Mouse (Mus musculus) stomach, postnatal 0 days (tissue): ENCODE measurements around the gene Ccr4. TPM values are rescaled to one million over a fixed set of nuclear protein-coding genes. Genes with fewer than 3 reads are reported as not detected.

Source experiments
- ATAC-seq: fragments of 200-750 bp; cut with Nextera tagmentation; 2 replicates; pipeline ENCODE4 v1.8.0; 2017; ENCODE audit not compliant: low FRiP score, low TSS enrichment
- DNase-seq: peaks from one replicate; pipeline ENCODE4 v3.0.0-alpha.2; 2016; ENCODE audit warnings: low spot score
- H3K27ac ChIP-seq: fragments of 300-500 bp; sonication (generic); replicated peaks from 2 replicates; pipeline ENCODE4 v1.5.1; 2014; ENCODE audit warnings: mild to moderate bottlenecking, control low read depth
- H3K27me3 ChIP-seq: fragments of 300-500 bp; sonication (generic); 2 replicates; pipeline ENCODE4 v1.6.1; 2014; ENCODE audit warnings: low read length; ENCODE audit not compliant: control insufficient read depth, insufficient read depth
- H3K36me3 ChIP-seq: fragments of 300-500 bp; sonication (generic); 2 replicates; pipeline ENCODE4 v1.6.1; 2014; ENCODE audit warnings: low read length, mixed read lengths; ENCODE audit not compliant: control insufficient read depth, insufficient read depth
- H3K4me1 ChIP-seq: fragments of 300-500 bp; sonication (generic); replicated peaks from 2 replicates; pipeline ENCODE4 v1.6.1; 2014; ENCODE audit warnings: antibody characterized with exemption; ENCODE audit not compliant: control insufficient read depth, insufficient read depth
- H3K4me2 ChIP-seq: fragments of 300-500 bp; sonication (generic); replicated peaks from 2 replicates; pipeline ENCODE4 v1.6.1; 2014; ENCODE audit warnings: low read depth, mild to moderate bottlenecking, control low read depth, moderate library complexity
- H3K4me3 ChIP-seq: fragments of 300-500 bp; sonication (generic); 2 replicates; pipeline ENCODE4 v1.5.1; 2014; ENCODE audit warnings: low read depth, low read length, control low read depth
- H3K9ac ChIP-seq: fragments of 300-500 bp; sonication (generic); 2 replicates; pipeline ENCODE4 v1.6.1; 2014; ENCODE audit warnings: mild to moderate bottlenecking, low read length, control low read depth, mixed read lengths
- H3K9me3 ChIP-seq: fragments of 300-500 bp; sonication (generic); 2 replicates; pipeline ENCODE4 v1.6.1; 2016; ENCODE audit warnings: low read length; ENCODE audit not compliant: control insufficient read depth
- CTCF ChIP-seq: IDR thresholded peaks from 2 replicates; pipeline ENCODE4 v1.5.1; 2016; ENCODE audit warnings: antibody characterized with exemption, low read depth, mild to moderate bottlenecking, moderate library complexity
- EP300 ChIP-seq: optimal IDR thresholded peaks from 2 replicates; pipeline ENCODE3; 2016; ENCODE audit warnings: antibody characterized with exemption
- WGBS: fragments of 180-500 bp; shearing (Covaris S2); extraction: QIAGEN DNeasy Blood & Tissue Kit; methylation state at CpG from one replicate; pipeline ENCODE4 v1.1.7; 2014; 5-methylcytosine and 5-hydroxymethylcytosine counted together
- polyA plus RNA-seq: library from polyadenylated mRNA; unstranded; fragments of >200 nt; fragmentation: Nextera tagmentation; extraction: Ambion mirVana; gene quantifications from 2 replicates; pipeline ENCODE4 v1.2.1, GENCODE M21; 2015

Gene Ccr4
- polyA plus RNA-seq, 1 experiment from 2014 or later: not detected

DNA sequence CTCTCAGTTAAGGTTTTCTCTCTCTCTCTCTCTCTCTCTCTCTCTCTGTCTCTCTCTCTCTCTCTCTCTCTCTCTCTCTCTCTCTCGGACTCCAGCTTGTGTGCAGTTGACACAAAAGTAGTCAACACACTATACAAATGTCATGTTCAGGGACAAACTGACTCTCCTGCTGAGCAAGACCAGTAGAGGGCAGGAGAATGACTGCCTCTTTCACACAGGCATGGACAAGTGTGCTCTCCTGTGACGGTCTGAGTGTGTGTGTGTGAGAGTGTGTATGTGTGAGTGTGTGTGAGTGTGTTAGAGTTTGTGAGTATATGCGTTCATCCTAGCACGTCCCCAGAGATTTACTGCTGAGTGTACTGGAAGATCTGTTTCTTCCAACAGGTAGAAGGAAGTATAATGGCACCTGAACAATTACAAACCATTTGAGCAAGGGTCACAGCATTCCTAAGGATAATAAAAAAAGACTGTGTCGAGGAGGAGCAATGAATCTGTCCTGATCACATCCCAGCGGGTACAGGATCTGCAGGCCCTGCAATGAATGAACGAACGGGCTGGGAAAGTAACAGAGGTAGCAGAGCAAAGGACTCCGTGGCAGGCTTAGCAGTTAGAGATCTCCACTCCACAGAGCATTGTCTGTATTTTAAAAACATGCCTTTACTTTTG is 14.2 kb upstream of the Ccr4 start:
- no peaks in the 10 kb centered on the region for H3K27me3 ChIP-seq
- H3K9ac ChIP-seq: no peak overlapping the region
- H3K4me2 ChIP-seq: no peak overlapping the region
- no peaks in the 10 kb centered on the region for H3K36me3 ChIP-seq
- H3K4me1 ChIP-seq: no peaks in the 10 kb centered on the region
- no peak for ATAC-seq
- TF ChIP-seq EP300 (no peak), CTCF (peak; percentile 63)
- DNase-seq: no peak
- 56% methylated on average over 9 of the region's 9 CpGs for WGBS
- H3K27ac ChIP-seq: no peak overlapping the region
- no peaks in the 10 kb centered on the region for H3K9me3 ChIP-seq
- no peak overlapping the region for H3K4me3 ChIP-seq

DNA sequence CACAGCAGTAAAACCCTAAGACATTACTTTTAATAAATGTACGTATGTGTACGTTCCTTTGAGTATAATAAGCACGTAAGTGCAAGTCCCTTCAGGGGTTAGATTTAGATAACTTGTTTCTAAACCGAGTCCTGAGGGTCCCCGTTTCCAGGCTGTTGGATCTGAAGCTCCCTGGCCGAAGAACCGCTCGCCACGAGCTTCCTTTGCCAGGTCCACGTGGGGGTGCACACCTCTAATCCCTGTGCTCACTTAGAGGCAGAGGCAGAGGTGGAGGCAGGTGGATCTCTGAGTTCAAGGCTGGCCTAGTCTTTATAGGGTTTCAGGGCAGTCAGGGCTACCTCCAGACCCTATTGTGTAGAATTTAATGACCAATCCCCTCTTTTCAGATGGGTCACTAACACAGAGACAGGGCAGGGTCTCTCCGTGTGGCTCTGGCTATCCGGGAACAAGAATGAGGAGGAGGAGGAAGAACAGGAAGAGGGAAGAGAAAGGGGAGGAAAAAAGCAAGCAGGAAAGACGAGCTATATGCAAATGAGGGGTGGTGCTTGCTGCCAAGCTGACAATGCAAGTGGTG is 13.3 kb upstream of the Ccr4 start:
- 74% methylated on average over 13 of the region's 13 CpGs for WGBS
- ATAC-seq (no peak), DNase-seq (no peak)
- H3K36me3 ChIP-seq: 0 out of 2 replicates have a peak, but pooled peaks cover 2% of the 10 kb centered on the region
- no peak overlapping the region for H3K4me2 ChIP-seq
- no peaks in the 10 kb centered on the region for H3K27me3 ChIP-seq
- H3K27ac ChIP-seq: no peak overlapping the region
- no peaks in the 10 kb centered on the region for H3K4me1 ChIP-seq
- H3K9ac ChIP-seq: no peak overlapping the region
- TF ChIP-seq CTCF: no peak
- no peak for TF ChIP-seq EP300
- peaks cover 7% of the 10 kb centered on the region for H3K9me3 ChIP-seq
- H3K4me3 ChIP-seq: no peak overlapping the region

DNA sequence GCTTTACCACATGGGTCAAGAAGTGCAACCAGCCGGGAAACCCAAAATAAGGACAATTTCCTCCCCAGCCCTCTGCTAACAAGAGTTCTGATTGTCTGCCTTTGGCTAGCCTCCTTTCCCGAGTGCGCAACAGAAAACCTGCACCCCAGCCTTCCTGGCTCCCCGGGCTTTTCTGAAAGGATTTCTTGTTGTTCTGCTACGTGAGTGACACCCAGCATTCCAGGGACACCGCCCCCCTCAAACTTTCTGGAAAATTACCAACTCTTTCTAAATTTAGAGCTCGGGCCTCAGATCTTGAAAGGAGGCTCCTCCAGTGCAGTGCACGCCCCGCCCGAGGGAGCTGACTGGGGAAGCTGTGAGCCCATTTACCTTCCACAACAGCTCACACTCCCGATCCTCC is 10.6 kb upstream of the Ccr4 start, which contains the start of gene C130032M10Rik:
TSS of gene C130032M10Rik (plus strand) at position 334 of the 400 bp plus-strand sequence.
- no peak within 1 kb of the TSS for H3K9ac ChIP-seq
- no peak within 1 kb of the TSS for H3K4me2 ChIP-seq
- no peak for ATAC-seq
- 58% methylated on average over 11 of the region's 11 CpGs for WGBS
- H3K4me3 ChIP-seq: no peak within 1 kb of the TSS
- H3K27me3 ChIP-seq: no peaks in the 10 kb centered on the region
- H3K27ac ChIP-seq: no peak within 1 kb of the TSS
- TF ChIP-seq CTCF (no peak), EP300 (no peak)
- H3K9me3 ChIP-seq: peaks cover 11% of the 10 kb centered on the region
- H3K36me3 ChIP-seq: 0 out of 2 replicates have a peak, but pooled peaks cover 4% of the 10 kb centered on the region
- no peaks in the 10 kb centered on the region for H3K4me1 ChIP-seq
- no peak for DNase-seq

DNA sequence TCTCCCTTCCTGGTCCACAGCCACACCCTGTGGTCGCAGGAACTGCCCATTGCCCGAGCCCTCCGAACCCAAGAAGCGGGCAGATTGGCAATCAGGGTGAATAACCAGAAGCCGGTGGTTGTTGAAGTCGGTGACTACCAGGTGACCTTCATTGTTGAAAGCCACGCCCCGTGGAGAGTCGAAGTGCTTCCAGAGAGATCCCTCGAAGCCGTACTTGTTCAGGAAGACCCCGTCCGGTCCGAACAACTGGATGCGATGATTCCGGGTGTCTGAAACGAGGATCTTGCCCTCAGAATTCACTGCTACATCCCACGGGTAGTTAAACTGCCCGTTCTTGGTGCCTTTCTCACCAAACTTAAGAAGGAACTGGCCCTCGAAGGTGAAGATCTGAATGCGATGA is 8.1 kb upstream of the Ccr4 start:
- no peak overlapping the region for H3K27ac ChIP-seq
- no peak for DNase-seq
- WGBS: 98% methylated on average over 21 of the region's 21 CpGs

DNA sequence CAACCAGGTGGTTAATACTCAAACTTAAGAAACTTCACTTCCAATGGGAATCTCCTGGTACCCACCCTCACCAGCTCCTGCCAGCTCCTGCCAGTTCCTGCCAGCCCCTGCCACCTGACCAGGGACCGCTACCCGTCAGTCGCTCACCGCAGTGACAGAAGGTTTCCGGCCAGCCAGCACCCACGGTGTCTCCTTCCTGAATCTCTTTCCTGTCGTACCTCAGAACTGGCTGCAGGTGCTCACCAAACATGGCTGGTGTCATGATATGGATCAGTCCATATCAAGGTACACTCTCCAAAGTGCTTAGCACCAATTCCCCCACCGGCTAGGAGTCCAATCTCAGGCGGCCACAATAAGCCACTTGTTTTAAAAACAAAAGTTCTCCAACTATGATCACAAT is 5.1 kb upstream of the Ccr4 start:
- Histone ChIP-seq H3K27ac (no peak overlapping the region), H3K4me2 (no peak overlapping the region), H3K9ac (no peak overlapping the region), H3K36me3 (0 out of 2 replicates have a peak, but pooled peaks cover 4% of the 10 kb centered on the region), H3K9me3 (peaks cover 11% of the 10 kb centered on the region), H3K4me1 (no peaks in the 10 kb centered on the region), H3K4me3 (no peak overlapping the region), H3K27me3 (no peaks in the 10 kb centered on the region)
- TF ChIP-seq CTCF (no peak), EP300 (no peak)
- 90% methylated on average over 9 of the region's 9 CpGs for WGBS
- no peak for ATAC-seq
- DNase-seq: no peak

More for the DNA sequence above, 8.1 kb upstream of the Ccr4 start:
- no peak for ATAC-seq
- no peak overlapping the region for H3K4me3 ChIP-seq
- H3K9me3 ChIP-seq: peaks cover 11% of the 10 kb centered on the region
- H3K4me2 ChIP-seq: no peak overlapping the region
- no peaks in the 10 kb centered on the region for H3K27me3 ChIP-seq
- H3K4me1 ChIP-seq: no peaks in the 10 kb centered on the region
- H3K9ac ChIP-seq: no peak overlapping the region
- no peak for TF ChIP-seq CTCF
- TF ChIP-seq EP300: no peak
- H3K36me3 ChIP-seq: 0 out of 2 replicates have a peak, but pooled peaks cover 4% of the 10 kb centered on the region

DNA sequence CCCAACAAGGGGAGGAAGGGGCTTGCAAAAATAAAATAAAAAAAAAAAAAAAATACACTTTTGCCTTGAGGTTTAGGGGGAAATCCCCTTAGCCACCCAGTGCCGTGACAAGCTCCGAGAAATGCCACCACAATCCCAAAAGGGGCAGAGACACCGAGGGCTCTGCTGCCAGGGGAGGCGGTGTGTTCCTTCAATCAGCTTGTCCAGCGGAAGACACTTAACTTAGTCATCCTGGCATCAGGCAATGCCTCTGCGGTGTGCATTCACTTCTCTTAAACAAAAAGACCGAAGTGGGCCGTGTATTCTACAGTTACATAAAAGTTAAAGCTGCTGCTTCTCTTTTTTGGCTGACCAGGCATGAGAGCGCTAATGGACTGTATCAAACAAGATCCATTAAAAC is 2.7 kb upstream of the Ccr4 start:
- TF ChIP-seq EP300 (no peak), CTCF (no peak)
- ATAC-seq: no peak
- H3K4me3 ChIP-seq: no peak overlapping the region
- 0 out of 2 replicates have a peak, but pooled peaks cover under 1% of the 10 kb centered on the region for H3K36me3 ChIP-seq
- no peak overlapping the region for H3K9ac ChIP-seq
- no peaks in the 10 kb centered on the region for H3K27me3 ChIP-seq
- no peaks in the 10 kb centered on the region for H3K9me3 ChIP-seq
- no peak overlapping the region for H3K4me2 ChIP-seq
- H3K27ac ChIP-seq: no peak overlapping the region
- no peak for DNase-seq
- WGBS: 88% methylated on average over 9 of the region's 9 CpGs
- no peaks in the 10 kb centered on the region for H3K4me1 ChIP-seq
